In the genomic region with DNA sequence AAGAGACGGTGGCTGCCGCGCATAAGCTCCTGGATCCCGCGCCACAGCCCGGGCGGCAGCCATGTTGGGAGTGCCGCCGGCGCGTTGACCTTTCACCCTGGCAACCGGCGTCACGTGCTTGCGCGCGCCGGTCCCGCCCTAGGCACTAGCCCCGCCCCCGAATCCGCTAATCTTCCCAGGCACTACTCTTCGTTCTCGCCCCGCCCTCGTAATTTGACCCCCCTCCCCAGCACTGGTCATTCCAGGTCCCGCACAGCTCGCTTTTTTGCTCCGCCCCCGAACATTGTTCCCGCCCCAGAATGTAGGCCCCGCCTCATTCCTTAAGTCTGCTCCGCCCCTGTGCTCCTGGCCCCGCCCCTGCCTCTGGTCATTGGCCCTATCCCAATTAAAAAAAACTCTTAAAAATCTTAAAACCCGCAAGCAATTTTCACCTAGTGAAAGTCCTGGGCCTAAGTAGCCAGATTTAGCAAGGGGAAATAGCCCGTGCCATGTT, we compare ENCODE assay signal across 8 mouse cellular contexts. TPM values are rescaled to one million over a fixed set of nuclear protein-coding genes. Genes with fewer than 3 reads are reported as not detected.
DNase-seq lines count a peak whose midpoint lies in the region; ATAC-seq and TF ChIP-seq lines count a peak whose summit lies in the region.

Gene Qsox2, minus strand, starts transcription at position 236 of the 493 bp plus-strand sequence.

- no peaks in the 10 kb centered on the region for H3K9me3 ChIP-seq in megakaryocyte, embryonic 14.5 days

- peaks cover 5% of the 10 kb centered on the region; the same call in 1 of the 2 replicates for H3K4me1 ChIP-seq in cortical plate, adult 2 months (ENCODE audit: control insufficient read depth, insufficient read depth, low read length)
- peaks cover 26% of the 10 kb centered on the region for H3K4me1 ChIP-seq in megakaryocyte, embryonic 14.5 days

- peak; percentile 65 for ATAC-seq in activated CD4-positive, CD25-positive, alpha-beta regulatory T cell, adult 4 months

- DNase-seq in gastrocnemius, adult 8-10 months (ENCODE audit: low spot score in 2 of 2), result peak; percentile 93 to 94
- DNase-seq in hindlimb bud, embryonic 11.5 days (ENCODE audit: extremely low spot score, low read depth, low spot score), result peak; percentile 61
- DNase-seq in left cerebral cortex, adult 8-10 months (ENCODE audit: low spot score in 2 of 2), result peak; percentile 69 to 76
- DNase-seq in right cerebral cortex, postnatal 10 days (ENCODE audit: low spot score in 2 of 2), result peak; percentile 93 to 94
- DNase-seq in urinary bladder, postnatal 25 days (ENCODE audit: low spot score), result peak; percentile 95

- H3K27ac ChIP-seq in cortical plate, adult 2 months (ENCODE audit: insufficient read depth, low read length), result no peak within 1 kb of the TSS

- H3K27me3 ChIP-seq in megakaryocyte, embryonic 14.5 days (replicated peaks), result peaks cover 12% of the 10 kb centered on the region

- H3K4me3 ChIP-seq in cortical plate, adult 2 months (ENCODE audit: insufficient read depth, low read length), result peak within 1 kb of the TSS; percentile 49
- H3K4me3 ChIP-seq in megakaryocyte, embryonic 14.5 days (replicated peaks), result peak within 1 kb of the TSS; percentile 99

- no peak for TF ChIP-seq CTCF in cortical plate, adult 2 months (IDR thresholded peaks at IDR 0.05; ENCODE audit: extremely low read depth, insufficient read depth, low read length)

- peak; percentile 67; the same call in 1 of the 2 replicates for TF ChIP-seq POLR2A in cortical plate, adult 2 months (IDR thresholded peaks at IDR 0.05; ENCODE audit: extremely low read depth, insufficient read depth, low read length)

- H3K36me3 ChIP-seq in megakaryocyte, embryonic 14.5 days (replicated peaks; ENCODE audit: low read length), result peaks cover 5% of the 10 kb centered on the region

RNA-seq across cellular contexts. Expression of gene Qsox2, which starts in this region (rescaled TPM):
- polyA plus RNA-seq in activated CD4-positive, CD25-positive, alpha-beta regulatory T cell, adult 4 months (2017; shearing (Covaris generic)), result 1 to 10 TPM; 2.0 to 2.6 TPM
- polyA plus RNA-seq in cortical plate, adult 2 months (2012; rRNA removed), result 22.0 TPM in 2 replicates
- 1 to 10 TPM; 3.2 to 4.5 (median 3.3) TPM for total RNA-seq in gastrocnemius, adult 8-10 months (2022)
- total RNA-seq in left cerebral cortex, adult 8-10 months (2022), result 10 to 100 TPM; 23.1 to 26.6 (median 25.7) TPM
- 3.5 and 9.1 TPM in 2 replicates for polyA plus RNA-seq in megakaryocyte, embryonic 14.5 days (2012; ENCODE audit: insufficient read depth, low replicate concordance)

Comparison
In these comparisons a context has a peak if more than half of its experiments do, and no peak if none do; other contexts are left out.
1. RNA of gene Qsox2 (total RNA-seq): 23.1 to 26.6 TPM in left cerebral cortex, adult 8-10 months; 3.2 to 4.5 TPM in gastrocnemius, adult 8-10 months; every median in the first group is over 4 times any median in the second.
2. Peak in every context shown above with its lines, with median percentiles within 50 percentile points of each other: DNase-seq.